Mouse (Mus musculus) stomach, embryonic 16.5 days (tissue): Measurements from ENCODE around the gene Patj. TPM values are rescaled to one million over a fixed set of nuclear protein-coding genes. Genes with fewer than 3 reads are reported as not detected.
"Not testable (repeated sequence)": the region's sequence is repeated elsewhere in the genome, so short reads cannot be mapped to it uniquely, and the experiment has no call there.

Experiments
- ATAC-seq: fragments of 200-750 bp; cut with Nextera tagmentation; 2 replicates; pipeline ENCODE4 v1.8.0; 2017; ENCODE audit warnings: moderate number of reproducible peaks, moderate TSS enrichment; ENCODE audit not compliant: insufficient read depth, low FRiP score
- H3K27ac ChIP-seq: fragments of 300-500 bp; sonication (generic); 2 replicates; pipeline ENCODE4 v1.5.1; 2014; ENCODE audit warnings: low read length
- H3K27me3 ChIP-seq: fragments of 300-500 bp; sonication (generic); 2 replicates; pipeline ENCODE4 v1.6.1; 2014; ENCODE audit warnings: low read length, control low read depth, mixed read lengths; ENCODE audit not compliant: control insufficient read depth, insufficient read depth
- H3K36me3 ChIP-seq: fragments of 300-500 bp; sonication (generic); 2 replicates; pipeline ENCODE4 v1.6.1; 2014; ENCODE audit warnings: low read length; ENCODE audit not compliant: control insufficient read depth, insufficient read depth
- H3K4me1 ChIP-seq: fragments of 300-500 bp; sonication (generic); 2 replicates; pipeline ENCODE4 v1.6.1; 2014; ENCODE audit warnings: low read length, control low read depth, mixed read lengths; ENCODE audit not compliant: control insufficient read depth, insufficient read depth
- H3K4me2 ChIP-seq: fragments of 300-500 bp; sonication (generic); 2 replicates; pipeline ENCODE4 v1.6.1; 2014; ENCODE audit warnings: low read depth, low read length, mixed read lengths
- H3K4me3 ChIP-seq: fragments of 300-500 bp; sonication (generic); replicated peaks from 2 replicates; pipeline ENCODE4 v1.5.1; 2014; ENCODE audit warnings: mild to moderate bottlenecking, low read length
- H3K9ac ChIP-seq: fragments of 300-500 bp; sonication (generic); 2 replicates; pipeline ENCODE4 v1.6.1; 2014; ENCODE audit warnings: low read length
- H3K9me3 ChIP-seq: fragments of 300-500 bp; sonication (generic); replicated peaks from 2 replicates; pipeline ENCODE4 v1.6.1; 2016; ENCODE audit warnings: low read length, control low read depth; ENCODE audit not compliant: control insufficient read depth
- WGBS: fragments of 180-500 bp; shearing (Covaris S2); extraction: QIAGEN DNeasy Blood & Tissue Kit; methylation state at CpG from one replicate; pipeline ENCODE4 v1.1.7; 2014; 5-methylcytosine and 5-hydroxymethylcytosine counted together
- polyA plus RNA-seq: library from polyadenylated mRNA; unstranded; fragments of >200 nt; fragmentation: Nextera tagmentation; extraction: Ambion mirVana; gene quantifications from 2 replicates; pipeline ENCODE4 v1.2.1, GENCODE M21; 2015

The Patj gene
- polyA plus RNA-seq, 1 experiment from 2014 or later = 19.0 TPM

DNA sequence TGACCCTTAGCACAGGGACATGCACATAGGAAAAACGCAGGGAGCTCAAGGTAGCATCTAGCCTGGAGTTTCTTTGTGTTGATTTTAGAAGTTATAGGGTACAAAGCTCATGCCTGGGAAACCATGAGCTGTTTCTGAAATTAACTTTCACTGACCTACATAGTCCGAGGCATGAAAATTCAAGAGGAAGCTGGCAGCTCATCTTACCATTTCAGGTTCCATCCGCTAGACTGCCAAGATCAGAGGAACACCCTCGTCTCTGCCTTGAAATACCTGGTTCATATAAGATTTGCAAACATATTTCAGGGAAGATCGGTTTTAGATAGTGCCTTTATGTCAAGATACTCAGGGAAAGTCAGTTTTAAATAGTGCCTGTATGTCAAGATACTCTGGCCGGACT lies 232.7 kb downstream of the Patj start:
- Histone ChIP-seq H3K27me3 (no peaks in the 10 kb centered on the region), H3K4me1 (no peaks in the 10 kb centered on the region), H3K4me2 (no peak overlapping the region), H3K4me3 (no peak overlapping the region), H3K27ac (no peak overlapping the region), H3K36me3 (no peaks in the 10 kb centered on the region), H3K9ac (no peak overlapping the region), H3K9me3 (no peaks in the 10 kb centered on the region)
- 86% methylated on average over 6 of the region's 6 CpGs for WGBS
- no peak for ATAC-seq

DNA sequence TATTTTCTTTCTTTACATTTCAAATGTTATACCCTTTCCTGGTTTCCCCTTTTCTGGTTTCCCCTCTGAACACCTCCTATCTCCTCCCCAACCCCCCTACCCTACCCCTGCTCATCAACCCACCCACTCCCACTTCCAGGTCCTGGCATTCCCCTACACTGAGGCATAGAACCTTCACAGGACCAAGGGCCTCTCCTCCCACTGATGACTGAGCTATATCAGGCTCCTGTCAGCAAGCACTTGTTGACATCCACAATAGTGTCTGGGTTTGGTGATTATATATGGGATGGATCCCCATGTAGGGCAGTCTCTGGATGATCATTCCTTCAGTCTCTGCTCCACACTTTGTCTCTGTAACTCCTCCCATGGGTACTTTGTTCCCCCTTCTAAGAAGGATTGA lies 233.6 kb downstream of the Patj start:
- not testable (repeated sequence) for ATAC-seq, H3K9me3 ChIP-seq, H3K9ac ChIP-seq, H3K27me3 ChIP-seq, H3K27ac ChIP-seq, H3K4me2 ChIP-seq, H3K4me1 ChIP-seq, H3K36me3 ChIP-seq, H3K4me3 ChIP-seq

DNA sequence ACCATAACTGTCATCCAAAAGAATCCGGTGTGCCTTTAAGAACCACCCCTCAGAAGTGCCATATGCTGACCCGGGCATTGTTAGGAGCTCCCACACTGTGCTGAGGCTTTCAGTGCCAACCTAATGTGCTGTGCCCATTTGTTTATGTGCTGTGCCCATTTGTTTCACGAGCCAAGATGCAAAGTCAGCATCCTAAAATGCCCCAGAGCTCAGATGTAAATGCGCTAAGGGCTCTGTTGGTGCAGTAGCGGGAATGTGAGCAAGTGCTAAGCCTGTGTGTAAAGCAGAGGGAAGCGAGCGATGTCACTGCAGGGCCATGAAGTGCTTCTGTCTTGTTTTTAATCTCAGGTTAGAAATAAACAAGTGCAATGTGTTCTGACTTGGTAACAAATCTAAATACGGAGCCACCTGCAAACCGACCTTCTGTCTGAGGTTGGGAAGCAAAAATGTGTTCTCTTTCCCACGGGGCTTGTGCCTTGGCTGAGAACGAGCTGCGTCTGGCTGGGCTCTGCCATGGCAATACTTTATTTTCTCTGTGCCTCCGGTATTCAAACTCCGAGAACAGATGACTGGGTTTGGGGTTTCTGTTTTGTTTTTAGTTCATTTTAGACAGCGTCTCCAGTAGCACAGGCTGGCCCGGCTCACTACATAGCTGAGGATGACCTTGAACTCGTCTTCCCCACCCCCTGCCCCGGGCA lies 239.7 kb downstream of the Patj start:
- Histone ChIP-seq H3K4me1 (no peaks in the 10 kb centered on the region), H3K27me3 (no peaks in the 10 kb centered on the region), H3K27ac (no peak overlapping the region), H3K9ac (no peak overlapping the region), H3K4me2 (no peak overlapping the region), H3K36me3 (no peaks in the 10 kb centered on the region), H3K9me3 (no peaks in the 10 kb centered on the region), H3K4me3 (no peak overlapping the region)
- no peak for ATAC-seq
- WGBS = 77% methylated on average over 18 of the region's 18 CpGs

DNA sequence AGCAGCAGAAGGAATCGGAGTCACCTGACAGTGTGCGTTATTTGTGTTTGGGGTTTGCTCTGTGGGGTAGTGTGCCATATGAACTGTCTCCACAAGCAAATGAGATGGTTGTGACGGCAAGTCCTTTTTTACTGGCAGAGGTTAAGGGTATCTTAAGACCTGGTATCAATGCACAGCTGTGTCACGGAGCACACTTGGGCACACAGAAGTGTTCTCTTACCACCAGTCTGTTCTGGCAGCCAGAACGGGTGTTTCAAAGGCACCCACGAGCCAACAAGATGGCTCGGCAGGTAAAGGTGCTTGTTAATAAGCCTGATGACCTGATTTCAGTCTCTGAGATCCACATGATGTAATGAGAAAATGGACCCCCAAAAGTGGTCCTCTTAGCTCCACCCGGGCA lies 243.1 kb downstream of the Patj start:
- Histone ChIP-seq H3K9ac (no peak overlapping the region), H3K9me3 (no peaks in the 10 kb centered on the region), H3K4me3 (no peak overlapping the region), H3K27ac (no peak overlapping the region), H3K4me2 (no peak overlapping the region), H3K27me3 (no peaks in the 10 kb centered on the region), H3K4me1 (no peaks in the 10 kb centered on the region), H3K36me3 (no peaks in the 10 kb centered on the region)
- WGBS = 88% methylated on average over 8 of the region's 8 CpGs
- ATAC-seq = no peak

DNA sequence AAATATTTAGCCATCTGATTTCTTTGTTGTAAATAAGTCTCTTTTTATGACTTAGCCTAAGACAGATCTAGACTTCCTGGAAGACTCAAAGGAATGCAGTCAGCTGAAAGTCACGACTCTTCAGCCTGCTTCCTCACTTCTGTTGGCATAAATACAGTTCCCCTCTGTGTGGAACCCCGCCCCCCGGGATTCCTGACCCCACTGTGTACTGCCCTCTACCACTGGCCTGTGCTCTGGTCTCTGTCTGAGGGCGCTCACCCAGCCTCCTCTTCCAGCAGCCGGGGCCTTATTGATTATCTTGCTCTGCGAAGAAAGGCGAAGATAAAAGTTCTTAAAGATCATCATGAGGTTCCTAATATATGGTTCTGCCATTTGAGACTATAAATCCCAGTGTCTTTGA lies 258.1 kb downstream of the Patj start:
- H3K9me3 ChIP-seq = no peaks in the 10 kb centered on the region
- no peak for ATAC-seq
- no peak overlapping the region for H3K9ac ChIP-seq
- no peak overlapping the region for H3K4me3 ChIP-seq
- no peak overlapping the region for H3K4me2 ChIP-seq
- no peaks in the 10 kb centered on the region for H3K27me3 ChIP-seq
- H3K36me3 ChIP-seq = no peaks in the 10 kb centered on the region
- H3K4me1 ChIP-seq = 0 out of 2 replicates have a peak, but pooled peaks cover 7% of the 10 kb centered on the region
- 41% methylated on average over 7 of the region's 7 CpGs for WGBS
- H3K27ac ChIP-seq = no peak overlapping the region

DNA sequence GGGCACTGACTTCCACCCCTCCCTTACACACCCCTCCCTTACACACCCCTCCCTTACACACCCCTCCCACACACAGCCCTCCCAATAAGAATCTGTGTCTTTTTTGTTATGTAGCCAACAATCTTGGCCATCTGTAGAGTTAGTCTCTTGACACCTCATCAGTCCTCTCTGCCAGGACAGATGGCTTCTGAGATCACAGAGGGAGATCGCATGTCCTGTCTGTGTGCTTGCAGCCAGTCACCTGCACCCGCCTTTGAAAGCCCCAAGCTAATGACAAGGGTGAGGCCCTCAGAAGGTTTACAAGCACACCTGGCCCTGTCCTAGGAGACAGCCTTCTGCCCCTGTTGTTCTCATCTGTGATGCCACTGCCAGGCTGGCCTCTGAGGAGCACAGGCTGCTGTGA lies 258.8 kb downstream of the Patj start:
- Histone ChIP-seq H3K27ac (no peak overlapping the region), H3K27me3 (no peaks in the 10 kb centered on the region), H3K9ac (no peak overlapping the region), H3K4me3 (no peak overlapping the region), H3K4me2 (no peak overlapping the region), H3K9me3 (no peaks in the 10 kb centered on the region), H3K36me3 (no peaks in the 10 kb centered on the region), H3K4me1 (0 out of 2 replicates have a peak, but pooled peaks cover 7% of the 10 kb centered on the region)
- WGBS = 38% methylated on average over 2 of the region's 2 CpGs
- no peak for ATAC-seq

DNA sequence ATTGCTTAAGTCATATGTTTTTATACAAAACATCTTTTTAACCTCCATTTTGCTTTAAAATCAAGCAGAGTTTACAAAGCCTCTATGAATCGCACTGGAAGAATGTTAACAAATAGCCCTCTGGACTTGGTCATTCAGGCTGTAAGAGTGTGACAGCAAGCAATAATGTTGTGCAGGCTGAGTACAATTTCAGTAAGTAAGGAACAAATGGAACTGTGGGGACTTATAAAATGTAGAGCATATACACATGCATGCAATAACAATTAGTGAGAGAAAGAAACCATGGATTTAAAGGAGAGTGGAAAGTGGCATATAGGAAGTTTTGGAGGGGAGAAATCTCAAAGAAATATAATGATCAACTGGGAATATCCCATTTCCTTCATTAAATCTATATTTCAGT lies 261.2 kb downstream of the Patj start:
- ATAC-seq = no peak
- Histone ChIP-seq H3K4me2 (no peak overlapping the region), H3K27me3 (no peaks in the 10 kb centered on the region), H3K4me3 (no peak overlapping the region), H3K9me3 (no peaks in the 10 kb centered on the region), H3K27ac (no peak overlapping the region), H3K36me3 (no peaks in the 10 kb centered on the region), H3K9ac (no peak overlapping the region), H3K4me1 (0 out of 2 replicates have a peak, but pooled peaks cover 7% of the 10 kb centered on the region)
- WGBS = 58% methylated on average over 1 of the region's 1 CpGs

DNA sequence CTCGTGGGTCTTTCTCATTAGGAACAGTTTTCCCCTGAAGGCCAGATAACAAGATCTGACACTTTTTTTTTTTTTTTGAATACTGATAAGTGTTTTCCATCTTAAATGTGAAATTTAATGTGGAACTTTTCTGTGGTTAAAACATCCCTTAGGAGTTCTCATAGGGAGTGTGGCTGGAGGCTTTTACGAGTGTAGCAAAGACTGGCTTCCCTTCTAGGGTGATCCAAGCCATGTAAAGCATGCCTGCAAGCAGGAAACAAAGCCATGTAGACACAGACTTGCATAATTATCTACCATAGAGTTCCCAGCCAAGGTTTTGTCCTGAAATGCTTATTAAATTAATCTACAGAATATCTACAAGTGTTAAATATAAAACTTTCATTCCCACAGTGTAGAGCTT lies 263.4 kb downstream of the Patj start:
- 69% methylated on average over 2 of the region's 2 CpGs for WGBS
- H3K27ac ChIP-seq = no peak overlapping the region
- ATAC-seq = no peak

DNA sequence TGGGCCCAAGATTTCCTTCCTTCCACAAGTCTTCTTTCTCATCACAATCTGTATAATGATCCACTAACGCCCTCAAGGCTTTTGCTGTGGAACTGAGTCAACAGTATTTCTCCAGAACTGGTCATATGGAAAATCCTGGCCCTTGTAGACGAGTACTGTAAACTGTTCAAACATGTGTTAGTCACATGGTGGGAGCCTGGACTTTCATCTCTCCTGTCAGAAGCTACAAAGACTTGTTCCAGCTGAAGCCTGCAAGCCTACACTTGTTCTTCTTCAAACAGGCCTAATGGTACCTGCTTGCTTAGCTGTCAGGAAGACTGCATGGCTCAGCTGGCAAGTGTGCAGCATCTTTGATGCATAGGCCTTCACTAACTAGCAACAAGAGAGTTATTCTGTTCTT lies 264.9 kb downstream of the Patj start:
- peak; percentile 53; the same call in 1 of the 2 replicates for ATAC-seq

More for the DNA sequence above, 263.4 kb downstream of the Patj start:
- Histone ChIP-seq H3K9me3 (peaks cover 5% of the 10 kb centered on the region; the same call in 1 of the 2 replicates), H3K27me3 (no peaks in the 10 kb centered on the region), H3K4me1 (0 out of 2 replicates have a peak, but pooled peaks cover 7% of the 10 kb centered on the region), H3K36me3 (peaks cover 4% of the 10 kb centered on the region; the same call in 1 of the 2 replicates), H3K9ac (no peak overlapping the region), H3K4me3 (no peak overlapping the region), H3K4me2 (no peak overlapping the region)

More for the DNA sequence above, 264.9 kb downstream of the Patj start:
- Histone ChIP-seq H3K9ac (no peak overlapping the region), H3K4me1 (0 out of 2 replicates have a peak, but pooled peaks cover under 1% of the 10 kb centered on the region), H3K36me3 (peaks cover 4% of the 10 kb centered on the region; the same call in 1 of the 2 replicates), H3K4me3 (no peak overlapping the region), H3K27me3 (no peaks in the 10 kb centered on the region), H3K27ac (0 out of 2 replicates have a peak overlapping the region, but pooled peaks have one; percentile 16), H3K9me3 (peaks cover 5% of the 10 kb centered on the region; the same call in 1 of the 2 replicates), H3K4me2 (no peak overlapping the region)
- 53% methylated on average over 2 of the region's 2 CpGs for WGBS
